ENCODE assay signal across 27 mouse cellular contexts in genomic region chr16:91738505-91738904, GRCm38 (mm10).
"Had no signal": no experiment of that assay in that cellular context is flagged by ENCODE, and none has a peak within 500 bp of the region (broad histone marks: within the 10 kb centered on the region; RNA-seq: fewer than 3 reads in every experiment).

No protein-coding gene starts in this region.

- DNase-seq: cerebellum, adult 8-10 months; cerebellum, adult 9-10 months; cerebellum, adult 9-11 months; cerebellum, postnatal 10 days; cerebellum, postnatal 14 days; cerebellum, postnatal 25 days; cerebellum, postnatal 36 days; embryo, embryonic 11 days; forebrain, postnatal 0 days; gastrocnemius, postnatal 10 days; gastrocnemius, postnatal 14 days; gastrocnemius, postnatal 25 days; gastrocnemius, postnatal 36 days; heart, adult 11 months; heart, adult 18-20 months had no signal

- H3K27ac ChIP-seq: embryonic facial prominence, embryonic 10.5 days; embryonic facial prominence, embryonic 12.5 days; embryonic facial prominence, embryonic 13.5 days; embryonic facial prominence, embryonic 15.5 days; forebrain, embryonic 10.5 days; forebrain, embryonic 12.5 days; forebrain, embryonic 13.5 days; forebrain, embryonic 15.5 days; heart, adult 2 months had no signal

- H3K36me3 ChIP-seq: embryonic facial prominence, embryonic 12.5 days; embryonic facial prominence, embryonic 13.5 days; embryonic facial prominence, embryonic 15.5 days; forebrain, embryonic 12.5 days; forebrain, embryonic 15.5 days had no signal

- H3K27me3 ChIP-seq: embryonic facial prominence, embryonic 12.5 days; embryonic facial prominence, embryonic 13.5 days; embryonic facial prominence, embryonic 15.5 days; forebrain, embryonic 12.5 days; forebrain, embryonic 13.5 days; forebrain, embryonic 15.5 days had no signal

- H3K4me2 ChIP-seq: embryonic facial prominence, embryonic 12.5 days; embryonic facial prominence, embryonic 13.5 days; embryonic facial prominence, embryonic 15.5 days; forebrain, embryonic 12.5 days; forebrain, embryonic 13.5 days; forebrain, embryonic 15.5 days had no signal

- ATAC-seq: forebrain, embryonic 13.5 days; forebrain, embryonic 14.5 days; forebrain, embryonic 15.5 days; forebrain, embryonic 16.5 days; forebrain, postnatal 0 days had no signal

- H3K4me3 ChIP-seq: embryonic facial prominence, embryonic 10.5 days; embryonic facial prominence, embryonic 12.5 days; embryonic facial prominence, embryonic 13.5 days; embryonic facial prominence, embryonic 15.5 days; erythroblast, embryonic 14.5 days; forebrain, embryonic 10.5 days; forebrain, embryonic 12.5 days; forebrain, embryonic 13.5 days; forebrain, embryonic 15.5 days; heart, adult 2 months had no signal

- H3K9me3 ChIP-seq: embryonic facial prominence, embryonic 10.5 days; embryonic facial prominence, embryonic 12.5 days; embryonic facial prominence, embryonic 13.5 days; embryonic facial prominence, embryonic 15.5 days; forebrain, embryonic 10.5 days; forebrain, embryonic 12.5 days; forebrain, embryonic 13.5 days; forebrain, embryonic 15.5 days had no signal

- H3K9ac ChIP-seq: embryonic facial prominence, embryonic 12.5 days; embryonic facial prominence, embryonic 13.5 days; embryonic facial prominence, embryonic 15.5 days; forebrain, embryonic 12.5 days; forebrain, embryonic 13.5 days; forebrain, embryonic 15.5 days; forebrain, postnatal 0 days had no signal
